In the genomic region with DNA sequence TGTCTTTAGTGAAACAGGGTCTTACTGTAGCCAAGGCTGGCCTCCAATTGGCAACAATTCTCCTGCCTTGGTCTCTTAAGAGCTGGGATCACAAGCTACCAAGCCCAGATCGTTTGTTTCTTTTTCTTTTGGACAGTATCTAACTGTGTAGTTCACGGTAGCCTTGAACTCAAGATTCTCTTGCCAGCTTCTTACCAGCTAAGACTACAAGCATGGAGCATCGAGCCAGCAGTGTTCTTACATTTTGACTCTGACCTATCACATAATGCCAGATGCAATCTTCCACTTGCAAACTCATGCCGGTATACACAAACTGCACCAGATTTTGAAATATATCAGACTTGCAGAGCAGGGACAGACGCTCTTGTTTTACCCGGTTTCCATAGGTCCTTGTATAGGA, we compare ENCODE assay signal across 14 mouse cellular contexts. TPM values are rescaled to one million over a fixed set of nuclear protein-coding genes. Genes with fewer than 3 reads are reported as not detected.
A peak's percentile ranks its signal among the peaks of the same experiment; 100 is the strongest.
DNase-seq lines count a peak whose midpoint lies in the region.
"Had no signal": no experiment of that assay in that cellular context is flagged by ENCODE, and none has a peak within 500 bp of the region (broad histone marks: within the 10 kb centered on the region; RNA-seq: fewer than 3 reads in every experiment).

No protein-coding gene starts in this region.

- DNase-seq in adrenal gland, adult (ENCODE audit: inconsistent age in 2 of 2, low spot score in 1 of 2), result peak; percentile 14 to 58
- no peak for DNase-seq in adrenal gland, postnatal 25 days
- DNase-seq in ovary, adult 18-20 months (ENCODE audit: low spot score), result peak; percentile 30
- no peak for DNase-seq in ovary, postnatal 14 days (ENCODE audit: low spot score)
- no peak for DNase-seq in left cerebral cortex, adult 9 months (ENCODE audit: low spot score in 2 of 2)
- DNase-seq: adrenal gland, adult 8-10 months; adrenal gland, postnatal 14 days; B cell, adult 2 months; cerebellum, adult 11-12 months; cerebellum, adult 2 months; cerebellum, adult 9-10 months; cerebellum, postnatal 10 days; cerebellum, postnatal 25 days; forebrain, postnatal 0 days had no signal

RNA-seq across cellular contexts. Expression of gene Ipo9, which starts 7.5 kb away (rescaled TPM):
- 60.4 and 77.0 TPM in 2 replicates for total RNA-seq in adrenal gland, postnatal 25 days (2021)

RNA-seq across cellular contexts. Expression of gene Shisa4, which starts 47.7 kb away (rescaled TPM):
- 12.1 and 12.3 TPM in 2 replicates for total RNA-seq in adrenal gland, postnatal 25 days (2021)

Comparison
In these comparisons a context has a peak if more than half of its experiments do, and no peak if none do; other contexts are left out.
1. DNase-seq: peak in adrenal gland, adult (2 of 2) and ovary, adult 18-20 months (single experiment); none in adrenal gland, postnatal 25 days (single experiment), ovary, postnatal 14 days (single experiment) and left cerebral cortex, adult 9 months (0 of 2).